Mouse (Mus musculus) liver, postnatal 0 days (tissue): Measurements from ENCODE around the gene Fam131b.

Experiments used
- CTCF ChIP-seq: sonication (generic); IDR thresholded peaks from 2 replicates; pipeline ENCODE4 v1.5.1; 2016; ENCODE audit warnings: antibody characterized with exemption, low read depth
- EP300 ChIP-seq: IDR thresholded peaks from 2 replicates; pipeline ENCODE4 v1.6.1; 2016; ENCODE audit warnings: antibody characterized with exemption, low read depth, mild to moderate bottlenecking

- no peak for TF ChIP-seq CTCF
- no peak for TF ChIP-seq EP300
These were observed 37.6 kb upstream of the Fam131b start for GRCm38 (mm10) chr6:42362074-42362473.
